Mouse (Mus musculus): ENCODE results near the gene Tmem43.
A peak's percentile ranks its signal among the peaks of the same experiment; 100 is the strongest.
"Not testable (repeated sequence)": the region's sequence is repeated elsewhere in the genome, so short reads cannot be mapped to it uniquely, and the experiment has no call there.

The Tmem43 gene

GRCm38 (mm10) chr6:91472868-91473804, at the start of gene Tmem43, which contains the start of gene Chchd4:
Gene Tmem43, plus strand, starts transcription at chr6:91473703.
Gene Chchd4, minus strand, starts transcription at chr6:91473546.
- peak; percentile 100 for DNase-seq (ENCODE audit: low read depth)

- no peak for DNase-seq (ENCODE audit: low read depth)
Observed at GRCm38 (mm10) chr6:91424151-91424550, 49.4 kb upstream of the Tmem43 start.

DNA sequence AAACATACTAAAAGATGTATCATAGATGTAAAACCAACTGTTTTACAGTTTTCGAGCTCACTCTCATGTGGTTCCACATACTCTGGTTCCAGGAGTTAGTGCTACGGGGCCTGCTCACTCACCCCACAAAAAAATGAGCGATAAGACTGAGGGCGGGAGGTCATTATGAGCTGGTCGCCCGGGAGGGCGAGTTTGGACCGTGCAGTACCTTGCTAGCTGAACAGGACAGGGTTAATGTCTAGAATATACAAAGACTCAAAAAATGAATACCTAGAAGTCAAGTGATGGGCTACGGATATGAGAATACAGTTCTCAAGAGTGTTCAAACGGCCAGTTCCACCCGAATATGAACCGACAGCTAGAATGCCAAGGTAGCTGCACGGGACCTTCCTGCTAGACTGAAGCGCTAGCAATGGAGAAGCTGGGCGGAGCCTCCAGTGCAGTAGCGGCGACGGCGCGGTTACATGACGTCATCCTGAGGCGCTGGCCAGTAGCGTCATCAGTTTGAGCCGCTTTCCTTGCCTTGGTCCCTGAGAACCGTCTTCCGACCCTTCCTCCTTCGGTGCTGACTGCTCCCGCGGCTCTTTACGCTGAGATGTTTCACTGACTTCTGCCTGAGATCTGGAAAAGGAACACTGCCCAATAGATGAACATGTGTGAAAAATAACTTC, 32.9 kb upstream of the Tmem43 start:
- peak; percentile 99 for DNase-seq (ENCODE audit: low read depth)

DNA sequence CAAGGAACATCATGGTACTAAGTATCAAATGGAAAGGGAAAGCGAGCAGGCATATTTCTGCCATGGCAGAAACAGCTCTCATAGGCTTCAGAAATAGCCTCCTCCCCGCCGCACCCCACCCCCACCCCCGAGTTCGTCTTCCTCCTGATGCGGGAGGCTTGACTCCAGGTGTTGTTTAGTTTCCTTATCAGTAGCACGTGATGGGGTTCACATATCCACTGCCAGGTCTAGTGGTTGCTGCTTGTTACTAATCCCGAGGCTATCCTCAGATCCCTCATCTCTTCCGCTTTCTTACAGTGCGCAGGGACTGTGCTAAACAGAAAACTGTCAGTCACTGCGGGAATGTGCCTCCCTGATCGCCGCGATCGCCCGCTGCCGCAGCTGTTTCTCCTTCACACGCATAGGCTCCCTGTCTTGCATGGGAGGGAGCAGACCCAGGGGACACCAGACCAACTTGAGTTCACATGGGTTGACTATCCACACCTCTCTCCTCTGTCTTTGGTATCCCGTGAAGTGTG, 32.3 kb upstream of the Tmem43 start:
- no peak for DNase-seq (ENCODE audit: low read depth)

GRCm38 (mm10) chr6:91445316-91445715, 28.2 kb upstream of the Tmem43 start:
- no peak for DNase-seq (ENCODE audit: low read depth)

- DNase-seq (ENCODE audit: low read depth) = no peak
Observed at GRCm38 (mm10) chr6:91449472-91450225, 23.9 kb upstream of the Tmem43 start.

DNA sequence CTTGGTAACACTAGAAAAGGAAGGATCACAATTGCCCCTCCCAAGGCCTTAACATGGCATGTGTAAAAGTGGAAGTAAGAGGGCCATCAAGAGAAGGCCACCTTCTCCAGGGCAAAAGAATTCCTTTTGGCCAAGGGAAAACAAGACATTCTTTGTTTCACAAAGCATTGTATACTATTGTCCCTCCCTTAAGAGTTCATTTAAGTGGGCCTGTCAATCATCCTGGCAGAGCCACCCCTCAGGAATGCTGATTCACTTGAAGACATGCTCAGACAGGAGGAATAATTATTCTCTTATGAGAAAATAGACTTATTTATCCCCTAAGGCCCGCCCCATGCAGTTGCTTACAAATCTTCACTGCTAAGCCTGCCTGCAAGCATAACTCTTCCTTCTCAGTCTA, 21.4 kb upstream of the Tmem43 start:
- peak; percentile 11 for DNase-seq (ENCODE audit: low read depth)

DNA sequence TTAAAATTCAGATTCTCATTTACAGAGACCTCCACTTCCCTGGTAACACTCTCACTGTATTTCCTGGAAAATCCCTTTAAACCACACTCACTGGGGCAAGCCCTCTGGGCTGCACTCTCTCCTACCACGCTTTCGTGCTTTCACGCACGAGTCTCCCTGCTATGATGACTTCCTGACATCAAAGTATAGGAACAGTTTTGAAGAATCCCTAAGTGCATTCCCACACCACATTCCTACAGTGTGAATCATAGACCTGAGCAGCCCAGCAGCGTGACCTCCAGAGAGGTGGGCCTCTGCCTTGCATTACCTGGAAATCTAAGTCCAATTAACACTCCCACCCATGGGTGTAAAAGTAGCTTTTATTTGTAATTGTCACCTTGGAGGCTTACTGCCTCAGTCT, 19.0 kb upstream of the Tmem43 start:
- DNase-seq (ENCODE audit: low read depth) = no peak

- peak; percentile 22 for DNase-seq (ENCODE audit: low read depth)
Observed at GRCm38 (mm10) chr6:91459471-91459870, 14.0 kb upstream of the Tmem43 start.

DNA sequence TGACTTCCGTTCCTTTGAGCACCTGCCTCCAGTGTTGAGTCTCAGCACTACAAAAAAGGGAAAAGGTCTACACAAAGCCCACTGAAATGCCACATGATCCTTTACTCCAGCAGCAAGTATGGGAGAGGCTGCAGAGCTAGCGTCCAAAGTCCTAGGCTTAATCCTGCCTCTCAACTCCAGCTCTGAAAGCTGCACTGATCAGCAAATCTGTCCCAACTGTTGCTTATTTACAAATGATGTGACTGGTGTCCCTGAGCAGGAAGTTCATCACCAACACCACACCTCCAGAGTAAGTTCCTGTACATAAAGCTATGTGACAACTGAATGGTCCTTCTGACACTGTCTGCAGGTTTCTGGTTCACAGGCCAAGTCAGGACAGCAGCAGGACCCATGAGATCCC, 7.7 kb upstream of the Tmem43 start:
- DNase-seq (ENCODE audit: low read depth) = no peak

- DNase-seq (ENCODE audit: low read depth) = no peak
Observed at GRCm38 (mm10) chr6:91467106-91467505, 6.4 kb upstream of the Tmem43 start.

DNA sequence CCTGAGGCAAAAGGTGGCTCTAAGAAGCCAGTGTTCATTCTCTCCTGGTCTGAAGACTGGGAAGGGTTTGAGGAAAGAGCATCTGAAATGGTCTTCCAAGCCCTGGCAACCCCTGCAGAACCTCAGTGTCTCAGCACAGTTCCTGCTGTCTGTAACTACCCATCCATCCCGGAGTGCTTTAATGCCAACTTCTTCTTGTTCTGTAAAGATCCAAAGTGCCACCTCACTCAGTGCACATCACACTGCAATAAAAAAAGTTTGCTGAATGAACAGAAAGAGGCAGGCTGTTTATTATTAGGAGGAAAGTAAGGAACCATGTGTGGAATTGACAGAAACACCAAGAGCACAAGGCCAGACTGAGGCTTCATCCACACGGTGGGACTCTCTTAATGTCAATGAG, 2.8 kb upstream of the Tmem43 start:
- DNase-seq (ENCODE audit: low read depth) = no peak

- DNase-seq (ENCODE audit: low read depth) = not testable (repeated sequence)
Observed at GRCm38 (mm10) chr6:91471427-91471826, 2.1 kb upstream of the Tmem43 start.

- peak; percentile 50 for DNase-seq (ENCODE audit: low read depth)
Observed at GRCm38 (mm10) chr6:91472319-91472718, 1.2 kb upstream of the Tmem43 start.

GRCm38 (mm10) chr6:91473805-91474440, 420 bp downstream of the Tmem43 start:
- no peak for DNase-seq (ENCODE audit: low read depth)

GRCm38 (mm10) chr6:91474441-91475190, 1.1 kb downstream of the Tmem43 start:
- DNase-seq (ENCODE audit: low read depth) = peak; percentile 81

DNA sequence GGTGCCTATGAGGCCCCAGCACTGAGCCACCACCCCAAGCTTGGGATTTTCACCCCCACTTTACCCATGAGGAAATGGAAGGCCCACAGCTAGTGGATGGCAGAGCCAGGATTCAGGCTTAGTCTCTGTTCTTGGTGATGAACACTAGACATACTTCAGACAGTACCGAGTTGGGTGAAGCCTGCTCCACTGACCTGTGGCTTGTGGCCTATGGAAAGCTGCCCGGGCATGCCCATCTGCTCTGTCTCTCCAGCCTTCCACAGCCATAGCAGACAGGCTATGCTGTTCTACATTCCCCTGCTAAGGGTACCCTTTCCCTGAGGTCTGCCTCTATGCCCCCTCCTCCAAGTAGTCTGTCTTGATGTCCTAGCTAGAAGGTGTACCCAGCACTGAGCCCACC, 3.0 kb downstream of the Tmem43 start:
- no peak for DNase-seq (ENCODE audit: low read depth)

DNA sequence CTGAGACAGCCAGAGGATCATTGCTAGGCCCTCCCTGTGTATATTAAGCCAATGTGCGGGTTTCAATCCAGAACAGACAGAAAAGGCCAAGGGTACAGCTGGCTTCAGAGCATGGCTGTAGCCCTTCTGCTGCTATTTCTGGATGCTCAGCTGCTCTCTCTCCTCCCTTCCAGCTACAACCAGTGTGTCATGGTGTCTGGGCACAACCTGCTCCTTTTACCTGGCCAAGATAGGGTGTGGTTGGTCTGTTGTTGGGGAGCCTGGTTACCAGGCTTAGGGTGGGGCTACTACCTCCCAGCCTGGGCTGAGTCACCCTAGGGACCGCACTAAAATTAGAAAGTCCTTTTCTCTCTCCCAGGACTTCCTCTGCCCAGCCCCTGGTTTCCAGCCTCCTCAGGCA, 9.9 kb downstream of the Tmem43 start:
- DNase-seq (ENCODE audit: low read depth) = peak; percentile 15

DNA sequence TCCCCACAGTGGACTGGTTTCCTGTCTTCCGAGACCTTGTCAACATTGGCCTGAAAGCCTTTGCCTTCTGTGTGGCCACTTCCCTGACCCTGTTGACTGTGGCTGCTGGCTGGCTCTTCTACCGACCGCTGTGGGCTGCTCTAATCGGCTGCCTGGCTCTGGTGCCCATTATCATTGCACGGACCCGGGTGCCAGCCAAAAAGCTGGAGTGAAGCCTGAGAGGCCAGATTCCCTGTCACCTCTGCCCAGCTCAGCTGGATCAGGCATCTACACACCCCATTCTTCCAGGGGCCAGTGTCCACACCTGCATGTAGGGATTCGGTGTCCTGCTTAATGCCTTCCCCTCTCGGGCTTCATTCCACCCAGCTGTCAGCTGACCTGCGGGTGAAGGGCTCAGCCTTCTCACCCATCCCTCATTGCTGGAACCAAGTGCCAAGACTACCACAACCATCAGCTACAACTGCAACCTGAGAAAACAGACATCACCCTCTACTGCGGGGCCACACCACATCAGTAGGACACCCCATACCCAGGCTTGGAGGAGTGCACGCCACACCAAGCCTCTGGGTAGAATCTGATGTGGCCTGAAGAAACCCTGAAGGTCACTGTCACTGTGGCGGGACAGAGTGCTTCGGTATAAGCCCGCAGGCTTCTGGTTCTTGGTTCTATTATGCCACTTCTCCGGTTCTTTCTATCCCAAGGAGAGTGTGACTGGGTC, 13.4 kb downstream of the Tmem43 start:
- no peak for DNase-seq (ENCODE audit: low read depth)

DNA sequence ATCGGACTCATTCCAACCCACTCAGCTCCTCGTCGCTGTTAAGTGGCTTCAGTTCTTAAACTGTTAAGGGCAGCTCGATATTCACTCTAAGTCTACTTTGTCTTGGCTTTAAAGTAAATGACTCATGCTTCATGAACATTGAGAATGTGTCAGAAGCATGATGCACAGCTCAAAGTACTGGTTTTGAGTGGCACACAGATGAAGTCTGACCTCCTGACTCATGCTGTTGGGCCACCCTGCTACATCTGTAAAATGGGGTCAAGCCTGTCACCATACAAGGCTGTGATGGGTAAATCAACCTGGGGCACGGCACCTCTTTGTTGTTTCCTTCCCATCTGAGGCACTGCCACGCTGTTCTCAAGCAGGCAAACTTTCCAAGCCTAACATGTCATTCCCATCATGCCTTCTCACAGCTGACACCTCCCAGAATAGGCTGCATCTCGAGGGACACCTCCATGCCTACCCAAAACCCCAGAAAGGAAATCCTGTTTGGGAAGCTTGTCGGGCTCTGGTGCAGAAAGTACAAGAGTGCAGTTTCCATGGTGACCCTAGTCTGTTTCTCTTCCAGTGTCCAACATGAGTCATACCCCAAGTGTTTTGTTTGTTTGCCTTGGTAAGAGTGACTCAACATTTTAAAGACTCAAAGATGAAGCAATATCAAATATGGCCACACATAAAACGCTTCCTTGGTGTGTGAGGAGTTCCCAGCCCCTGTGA, 15.2 kb downstream of the Tmem43 start:
- peak; percentile 94 for DNase-seq (ENCODE audit: low read depth)

Data from NIH3T3 (cell line).